Mouse (Mus musculus) limb, embryonic 10.5 days (tissue): ENCODE measurements around the gene Snx10. TPM values are rescaled to one million over a fixed set of nuclear protein-coding genes. Genes with fewer than 3 reads are reported as not detected.

Source experiments
- DNase-seq: peaks from one replicate; pipeline ENCODE4 v3.0.0-alpha.2; 2017; ENCODE audit warnings: low spot score
- H3K27ac ChIP-seq: fragments of 300-500 bp; sonication (generic); 2 replicates; pipeline ENCODE4 v1.5.1; 2016; ENCODE audit warnings: mild to moderate bottlenecking
- H3K27me3 ChIP-seq: fragments of 300-500 bp; sonication (generic); 2 replicates; pipeline ENCODE4 v1.6.1; 2016; ENCODE audit warnings: low read depth, mild to moderate bottlenecking; ENCODE audit not compliant: poor library complexity, severe bottlenecking
- H3K36me3 ChIP-seq: fragments of 300-500 bp; sonication (generic); 2 replicates; pipeline ENCODE4 v1.6.1; 2016; ENCODE audit warnings: mild to moderate bottlenecking, moderate library complexity
- H3K4me1 ChIP-seq: fragments of 300-500 bp; sonication (generic); 2 replicates; pipeline ENCODE4 v1.6.1; 2016
- H3K4me3 ChIP-seq: fragments of 300-500 bp; sonication (generic); 2 replicates; pipeline ENCODE4 v1.5.1; 2016; ENCODE audit warnings: mild to moderate bottlenecking, moderate library complexity
- H3K9me3 ChIP-seq: fragments of 300-500 bp; sonication (generic); replicated peaks from 2 replicates; pipeline ENCODE4 v1.6.1; 2016; ENCODE audit warnings: mild to moderate bottlenecking
- WGBS: fragments of 180-500 bp; shearing (Covaris S2); methylation state at CpG from one replicate; pipeline ENCODE4 v1.1.7; 2016; 5-methylcytosine and 5-hydroxymethylcytosine counted together
- polyA plus RNA-seq: library from polyadenylated mRNA; unstranded; fragments of >200 nt; fragmentation: Nextera tagmentation; extraction: Ambion mirVana; gene quantifications from 2 replicates; pipeline ENCODE4 v1.2.1, GENCODE M21; 2016

The Snx10 gene
- polyA plus RNA-seq, 1 experiment from 2014 or later, result 14.6 TPM

GRCm38 (mm10) chr6:51574132-51574531, 50.4 kb downstream of the Snx10 start:
- no peaks in the 10 kb centered on the region for H3K27me3 ChIP-seq
- no peaks in the 10 kb centered on the region for H3K36me3 ChIP-seq
- H3K9me3 ChIP-seq, result no peaks in the 10 kb centered on the region
- H3K4me1 ChIP-seq, result peaks cover 11% of the 10 kb centered on the region; the same call in 1 of the 2 replicates
- no peak overlapping the region for H3K27ac ChIP-seq
- 92% methylated on average over 13 of the region's 13 CpGs for WGBS
- H3K4me3 ChIP-seq, result no peak overlapping the region
- no peak for DNase-seq

GRCm38 (mm10) chr6:51578415-51578814, 54.7 kb downstream of the Snx10 start:
- peaks cover 5% of the 10 kb centered on the region; the same call in 1 of the 2 replicates for H3K36me3 ChIP-seq
- H3K4me3 ChIP-seq, result no peak overlapping the region
- WGBS, result 83% methylated on average over 4 of the region's 4 CpGs
- no peaks in the 10 kb centered on the region for H3K9me3 ChIP-seq
- no peak overlapping the region for H3K27ac ChIP-seq
- no peak for DNase-seq
- peaks cover 34% of the 10 kb centered on the region for H3K4me1 ChIP-seq
- H3K27me3 ChIP-seq, result no peaks in the 10 kb centered on the region

DNA sequence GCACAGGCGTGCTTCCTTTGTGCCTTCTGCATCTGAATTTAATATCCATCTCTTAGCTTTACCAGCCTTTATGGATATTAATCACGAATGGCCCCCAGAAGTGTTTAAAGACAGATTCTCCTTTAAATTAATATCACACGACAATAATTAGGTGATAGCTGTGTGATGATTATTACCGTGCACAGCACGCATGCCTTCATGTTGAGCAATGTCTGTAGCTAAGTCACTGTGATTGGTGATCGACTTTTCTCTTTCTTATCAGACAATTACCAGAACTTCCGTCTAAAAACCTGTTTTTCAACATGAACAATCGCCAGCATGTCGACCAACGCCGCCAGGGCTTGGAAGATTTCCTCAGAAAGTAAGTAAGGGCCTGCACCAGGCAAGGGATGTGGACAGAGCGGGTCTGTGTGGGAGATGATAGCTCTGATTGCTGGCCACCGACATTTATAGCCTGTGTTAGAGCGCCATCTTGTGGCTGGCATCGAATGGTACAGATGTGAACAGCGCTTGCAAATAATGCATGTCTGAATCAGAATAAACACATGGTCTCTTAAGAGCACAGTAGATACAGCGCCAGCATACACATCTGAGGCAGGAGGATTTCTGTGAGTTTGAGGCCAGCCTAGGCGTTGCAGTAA, 56.5 kb downstream of the Snx10 start:
- H3K27me3 ChIP-seq, result no peaks in the 10 kb centered on the region
- 35% methylated on average over 18 of the region's 18 CpGs for WGBS
- DNase-seq, result peak; percentile 96
- no peaks in the 10 kb centered on the region for H3K9me3 ChIP-seq
- peaks cover 5% of the 10 kb centered on the region; the same call in 1 of the 2 replicates for H3K36me3 ChIP-seq
- no peak overlapping the region for H3K4me3 ChIP-seq
- peak overlapping the region; percentile 62 for H3K27ac ChIP-seq
- H3K4me1 ChIP-seq, result peaks cover 28% of the 10 kb centered on the region

DNA sequence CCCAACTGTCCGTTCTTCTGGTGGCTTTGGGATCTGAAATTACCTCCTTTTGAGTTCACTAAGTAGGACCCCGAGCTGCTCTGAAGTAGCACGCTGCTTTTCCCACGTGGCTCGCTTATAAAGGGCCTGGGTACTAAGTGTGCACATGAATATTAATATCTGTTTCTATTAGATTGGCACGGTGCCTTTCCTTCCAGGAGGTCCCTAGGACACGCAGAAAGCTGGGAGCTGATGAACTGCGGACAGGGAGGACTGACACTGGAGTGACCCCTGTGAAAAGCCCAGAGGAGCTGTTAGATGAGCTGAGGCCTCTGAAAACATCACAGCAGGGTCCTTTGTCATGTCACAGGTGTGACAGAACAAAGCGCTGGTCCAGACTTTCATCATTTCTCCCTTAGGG, 57.7 kb downstream of the Snx10 start:
- no peak overlapping the region for H3K4me3 ChIP-seq
- WGBS, result 87% methylated on average over 9 of the region's 9 CpGs
- H3K27me3 ChIP-seq, result no peaks in the 10 kb centered on the region
- DNase-seq, result no peak
- no peak overlapping the region for H3K27ac ChIP-seq
- H3K9me3 ChIP-seq, result no peaks in the 10 kb centered on the region
- peaks cover 5% of the 10 kb centered on the region; the same call in 1 of the 2 replicates for H3K36me3 ChIP-seq
- peaks cover 31% of the 10 kb centered on the region for H3K4me1 ChIP-seq

- Histone ChIP-seq H3K36me3 (peaks cover 5% of the 10 kb centered on the region; the same call in 1 of the 2 replicates), H3K4me3 (no peak overlapping the region), H3K4me1 (peaks cover 37% of the 10 kb centered on the region), H3K27me3 (no peaks in the 10 kb centered on the region), H3K27ac (no peak overlapping the region), H3K9me3 (no peaks in the 10 kb centered on the region)
- 90% methylated on average over 9 of the region's 9 CpGs for whole genome bisulfite sequencing
- no peak for DNase-seq
Observed at GRCm38 (mm10) chr6:51582051-51582450, 58.4 kb downstream of the Snx10 start.

DNA sequence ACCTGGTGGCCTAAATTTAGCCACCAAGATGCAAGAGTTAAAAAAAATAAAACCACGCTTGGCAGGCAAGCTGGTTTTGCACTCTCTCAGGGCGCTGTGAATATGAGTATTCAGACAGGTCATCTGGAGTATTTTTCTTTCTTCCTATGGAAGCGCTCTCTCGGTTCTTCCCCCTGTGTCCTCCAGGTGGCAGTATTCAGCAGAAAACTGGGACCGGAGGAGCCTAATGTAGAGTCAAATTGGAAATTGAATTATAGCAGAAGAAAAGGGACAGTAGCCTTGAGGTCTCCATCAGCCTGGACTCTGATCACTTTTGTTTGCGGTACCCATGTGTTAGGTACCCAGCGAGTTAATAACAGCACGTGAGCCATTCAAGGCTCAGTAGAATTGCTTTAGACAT, 62.3 kb downstream of the Snx10 start:
- WGBS, result 38% methylated on average over 8 of the region's 8 CpGs
- H3K36me3 ChIP-seq, result peaks cover 5% of the 10 kb centered on the region; the same call in 1 of the 2 replicates
- H3K4me1 ChIP-seq, result peaks cover 63% of the 10 kb centered on the region
- no peak overlapping the region for H3K4me3 ChIP-seq
- peak; percentile 70 for DNase-seq
- H3K27me3 ChIP-seq, result no peaks in the 10 kb centered on the region
- no peak overlapping the region for H3K27ac ChIP-seq
- no peaks in the 10 kb centered on the region for H3K9me3 ChIP-seq

GRCm38 (mm10) chr6:51587266-51587665, 63.6 kb downstream of the Snx10 start:
- no peak for DNase-seq
- Histone ChIP-seq H3K9me3 (no peaks in the 10 kb centered on the region), H3K36me3 (peaks cover under 1% of the 10 kb centered on the region; the same call in 1 of the 2 replicates), H3K27ac (no peak overlapping the region), H3K4me1 (peaks cover 69% of the 10 kb centered on the region), H3K4me3 (no peak overlapping the region), H3K27me3 (no peaks in the 10 kb centered on the region)
- 88% methylated on average over 3 of the region's 3 CpGs for WGBS

- Histone ChIP-seq H3K9me3 (no peaks in the 10 kb centered on the region), H3K4me1 (peaks cover 92% of the 10 kb centered on the region), H3K27ac (peak overlapping the region; percentile 97), H3K4me3 (peak overlapping the region; percentile 70), H3K36me3 (no peaks in the 10 kb centered on the region), H3K27me3 (no peaks in the 10 kb centered on the region)
- WGBS, result 82% methylated on average over 1 of the region's 1 CpGs
- no peak for DNase-seq
Observed at GRCm38 (mm10) chr6:51591264-51591663, 67.6 kb downstream of the Snx10 start.

DNA sequence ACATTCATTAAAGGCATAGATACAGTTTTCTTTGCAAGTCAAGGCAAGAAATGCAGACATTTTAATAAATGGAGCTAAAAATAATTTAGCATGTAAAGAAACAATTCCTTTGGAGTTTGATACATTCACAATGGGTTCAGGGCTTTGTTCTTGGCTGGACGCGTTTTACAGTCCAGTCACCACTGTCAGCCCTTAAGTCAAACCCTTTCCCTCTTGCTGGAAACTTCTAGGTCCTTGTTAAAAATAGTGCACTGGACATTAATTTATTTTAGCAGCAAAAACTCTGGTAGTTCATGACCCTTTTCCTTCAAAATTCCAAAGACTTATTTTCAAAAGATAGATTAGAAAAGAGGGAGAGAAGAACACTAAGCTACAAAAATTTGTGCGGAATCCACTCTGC, 68.1 kb downstream of the Snx10 start:
- DNase-seq, result no peak
- H3K27ac ChIP-seq, result peak overlapping the region; percentile 97
- H3K36me3 ChIP-seq, result no peaks in the 10 kb centered on the region
- peak overlapping the region; percentile 70 for H3K4me3 ChIP-seq
- H3K27me3 ChIP-seq, result no peaks in the 10 kb centered on the region
- peaks cover 90% of the 10 kb centered on the region for H3K4me1 ChIP-seq
- no peaks in the 10 kb centered on the region for H3K9me3 ChIP-seq
- 24% methylated on average over 3 of the region's 3 CpGs for WGBS

DNA sequence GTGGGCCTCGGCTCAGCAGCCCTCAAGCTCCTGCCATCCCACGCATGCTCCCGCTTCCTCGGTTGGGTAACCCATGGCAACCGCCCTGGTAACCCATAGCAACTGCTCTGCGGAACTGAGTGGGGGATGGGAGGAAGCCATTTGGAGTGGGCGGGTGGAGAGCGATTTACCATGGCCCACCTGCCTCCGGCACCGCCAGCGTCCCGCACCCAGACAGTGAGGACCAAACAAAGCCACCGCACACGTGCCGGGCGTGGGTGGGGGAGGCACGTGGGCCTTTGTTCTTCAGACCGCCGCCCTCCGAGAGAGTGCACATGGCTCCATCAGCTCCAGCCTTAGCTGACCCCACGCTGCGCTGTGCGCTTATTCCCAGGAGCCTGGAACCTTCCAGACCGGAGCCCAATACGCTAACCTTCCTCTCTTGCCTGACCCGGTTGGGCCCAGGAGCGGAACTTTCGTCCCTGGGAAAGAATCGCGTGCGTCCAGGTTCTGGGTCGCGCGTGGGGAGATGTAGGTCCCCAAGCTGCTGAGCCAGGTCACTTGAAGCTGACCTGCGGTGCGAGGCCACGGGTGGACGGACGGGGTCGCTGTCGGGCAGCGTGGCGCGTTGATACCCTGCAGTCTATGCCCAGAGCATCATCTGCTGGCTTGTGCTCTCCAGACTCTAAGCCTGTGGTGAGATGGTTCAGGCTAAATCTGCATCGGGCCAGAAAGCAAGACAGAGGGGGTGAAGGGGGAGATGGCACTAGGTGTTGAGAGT, 68.8 kb downstream of the Snx10 start:
- H3K9me3 ChIP-seq, result no peaks in the 10 kb centered on the region
- WGBS, result 2% methylated on average over 45 of the region's 45 CpGs
- H3K4me3 ChIP-seq, result peak overlapping the region; percentile 70
- no peaks in the 10 kb centered on the region for H3K27me3 ChIP-seq
- peaks cover 83% of the 10 kb centered on the region for H3K4me1 ChIP-seq
- peak; percentile 96 for DNase-seq
- H3K36me3 ChIP-seq, result no peaks in the 10 kb centered on the region
- H3K27ac ChIP-seq, result peak overlapping the region; percentile 97

DNA sequence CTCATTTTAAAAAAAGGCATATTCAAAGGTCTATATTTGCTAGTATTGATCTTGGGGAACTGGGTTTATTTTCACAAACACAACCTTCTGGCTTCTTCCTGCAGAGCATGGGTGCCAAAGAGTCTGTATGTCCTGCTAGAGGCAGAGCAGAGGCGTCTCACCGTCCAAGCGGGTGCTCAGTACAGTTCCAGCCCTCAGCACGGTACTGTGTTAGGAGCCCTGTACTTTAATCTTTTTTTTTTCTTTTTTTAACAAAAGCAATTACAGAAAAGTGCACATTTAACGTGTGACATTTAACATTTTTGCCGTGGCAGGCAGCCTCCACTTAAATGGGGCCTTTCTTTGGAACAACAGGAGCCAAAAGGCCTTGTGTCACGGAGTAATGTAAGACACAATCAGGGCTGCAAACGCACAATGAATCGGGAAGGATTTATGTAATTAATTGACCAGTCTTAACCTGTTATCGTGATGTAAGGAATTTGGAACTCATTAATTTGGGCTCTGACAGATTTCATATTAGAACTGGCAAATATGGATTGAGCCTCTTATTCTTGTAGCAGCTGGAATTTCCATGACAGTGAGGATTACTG, 69.8 kb downstream of the Snx10 start:
- H3K27ac ChIP-seq, result peak overlapping the region; percentile 97
- 75% methylated on average over 10 of the region's 10 CpGs for WGBS

DNA sequence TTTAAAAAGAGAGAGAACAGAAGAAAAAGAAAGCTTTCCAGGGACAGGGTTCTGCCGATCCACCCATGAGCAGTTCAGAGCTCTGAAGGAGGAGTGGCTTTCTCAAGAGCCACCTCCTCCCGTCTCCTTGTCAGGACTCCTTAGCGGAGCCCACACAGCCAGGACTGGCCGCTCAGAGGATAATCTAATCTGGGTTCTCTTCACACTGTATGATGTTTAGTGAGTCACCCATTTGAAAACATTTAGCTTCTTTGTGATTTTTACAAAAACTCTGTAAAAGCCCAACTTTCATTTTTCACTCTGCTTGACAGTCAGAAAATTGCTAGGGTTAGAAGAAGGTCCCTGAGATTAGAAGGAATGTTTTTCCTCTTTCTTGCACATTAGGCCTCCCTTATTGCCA, 70.8 kb downstream of the Snx10 start:
- Histone ChIP-seq H3K4me1 (peaks cover 72% of the 10 kb centered on the region), H3K4me3 (no peak overlapping the region), H3K36me3 (no peaks in the 10 kb centered on the region), H3K9me3 (no peaks in the 10 kb centered on the region), H3K27ac (no peak overlapping the region), H3K27me3 (no peaks in the 10 kb centered on the region)
- whole genome bisulfite sequencing, result 49% methylated on average over 4 of the region's 4 CpGs
- DNase-seq, result no peak

More for the DNA sequence above, 69.8 kb downstream of the Snx10 start:
- Histone ChIP-seq H3K27me3 (no peaks in the 10 kb centered on the region), H3K4me3 (0 out of 2 replicates have a peak overlapping the region, but pooled peaks have one; percentile 70), H3K36me3 (no peaks in the 10 kb centered on the region), H3K9me3 (no peaks in the 10 kb centered on the region), H3K4me1 (peaks cover 82% of the 10 kb centered on the region)
- no peak for DNase-seq

DNA sequence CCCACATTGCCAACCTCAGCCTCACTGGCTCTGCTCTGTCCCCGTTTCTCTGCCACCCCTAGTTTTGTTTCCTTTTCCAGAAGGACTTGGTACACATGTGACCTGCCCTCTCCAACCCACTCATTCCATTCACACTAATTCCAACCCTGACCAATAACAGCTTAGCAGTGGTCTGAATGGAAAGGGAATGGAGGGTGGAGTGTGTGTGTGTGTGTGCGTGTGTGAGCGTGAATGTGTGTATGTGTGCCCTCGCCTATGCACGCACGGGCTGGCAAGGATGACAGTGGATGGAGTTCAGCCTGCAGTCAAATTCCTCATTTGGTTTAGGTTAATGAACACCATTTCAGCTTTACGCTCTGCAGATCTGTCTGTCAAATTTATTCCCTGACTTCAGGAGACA, 74.4 kb downstream of the Snx10 start:
- no peak overlapping the region for H3K27ac ChIP-seq
- peaks cover 43% of the 10 kb centered on the region for H3K4me1 ChIP-seq
- no peak for DNase-seq
- H3K36me3 ChIP-seq, result no peaks in the 10 kb centered on the region
- H3K4me3 ChIP-seq, result no peak overlapping the region
- no peaks in the 10 kb centered on the region for H3K9me3 ChIP-seq
- WGBS, result 93% methylated on average over 7 of the region's 7 CpGs
- no peaks in the 10 kb centered on the region for H3K27me3 ChIP-seq
